Comparison of ENCODE assay signal across 15 mouse cellular contexts in the genomic region with DNA sequence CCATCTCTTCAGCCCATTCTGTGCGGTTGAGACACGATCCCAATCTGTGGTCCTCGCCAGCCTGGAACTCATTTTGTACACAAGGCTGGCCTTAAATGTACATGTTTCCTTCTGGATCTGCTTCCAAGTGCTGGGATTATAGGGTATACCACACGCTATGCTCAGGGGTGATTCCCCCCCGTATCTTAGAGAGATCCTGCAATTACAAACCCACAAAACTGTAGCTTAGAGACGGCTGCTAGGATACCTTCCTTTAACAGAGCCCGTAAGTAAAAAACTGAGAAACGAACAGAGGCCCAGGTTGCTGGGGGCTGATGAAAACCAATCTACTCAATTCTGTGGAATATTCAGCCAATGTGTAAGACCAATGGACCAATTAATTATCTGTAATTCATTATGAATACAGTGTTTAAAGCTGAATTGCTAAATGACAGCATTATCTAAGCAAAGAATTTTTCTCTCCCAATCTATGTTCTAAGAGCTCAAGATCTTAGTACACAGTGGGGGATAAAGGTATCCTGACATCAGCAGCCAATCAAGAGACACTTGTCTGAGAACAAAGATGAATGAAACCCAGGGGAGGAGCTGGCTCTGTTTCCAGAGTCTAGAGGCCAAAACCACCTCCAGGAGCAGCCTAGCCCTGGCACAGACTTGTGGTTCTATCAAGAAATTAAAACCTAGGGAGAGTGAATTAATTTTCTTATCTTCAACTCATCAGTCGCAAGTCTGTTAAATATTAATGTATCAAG. TPM values are rescaled to one million over a fixed set of nuclear protein-coding genes. Genes with fewer than 3 reads are reported as not detected.
DNase-seq lines count a peak whose midpoint lies in the region.
"Had no signal": no experiment of that assay in that cellular context is flagged by ENCODE, and none has a peak within 500 bp of the region (broad histone marks: within the 10 kb centered on the region; RNA-seq: fewer than 3 reads in every experiment).

No protein-coding gene starts in this region.

- DNase-seq in adrenal gland, postnatal 10 days: peak; percentile 9
- no peak for DNase-seq in adrenal gland, adult (ENCODE audit: inconsistent age in 2 of 2, low spot score in 1 of 2)
- DNase-seq in heart, adult 11 months: peak; percentile 36
- DNase-seq in heart, adult 18-20 months: no peak
- DNase-seq in left cerebral cortex, postnatal 25 days (ENCODE audit: low spot score in 2 of 2): peak; percentile 3 to 5
- DNase-seq in left cerebral cortex, postnatal 4 days: no peak
- DNase-seq in testis, postnatal 10 days (ENCODE audit: low spot score): peak; percentile 28
- no peak for DNase-seq in kidney, postnatal 14 days
- DNase-seq: cerebellum, adult 9-11 months; heart, postnatal 10 days; kidney, postnatal 36 days; liver; lung, postnatal 4 days; retina, postnatal 1 day; right cerebral cortex, postnatal 4 days had no signal

- intact Hi-C loops in left cerebral cortex, postnatal 25 days (cut with DNase I): no loop called here
- intact Hi-C loops in left cerebral cortex, postnatal 4 days (cut with DNase I): no loop called here

RNA-seq across cellular contexts. Expression of gene Xpo1, which starts 54.0 kb away (rescaled TPM):
- total RNA-seq in adrenal gland, postnatal 10 days (2021): 10 to 100 TPM; 61.9 to 70.0 TPM
- 10 to 100 TPM; 36.0 to 40.6 TPM for total RNA-seq in heart, adult 18-20 months (2021)
- total RNA-seq in left cerebral cortex, postnatal 25 days (2021): 10 to 100 TPM; 67.7 to 69.2 TPM
- 100 to 1,000 TPM; 122 to 123 TPM for total RNA-seq in left cerebral cortex, postnatal 4 days (2021)

Comparison
In these comparisons a context has a peak if more than half of its experiments do, and no peak if none do; other contexts are left out.
1. DNase-seq: peak in adrenal gland, postnatal 10 days (single experiment), heart, adult 11 months (single experiment), left cerebral cortex, postnatal 25 days (2 of 2) and testis, postnatal 10 days (single experiment); none in adrenal gland, adult (0 of 2), heart, adult 18-20 months (0 of 2), left cerebral cortex, postnatal 4 days (single experiment) and kidney, postnatal 14 days (single experiment).